Mouse (Mus musculus): ENCODE measurements at regions not wholly inside any gene's neighbourhood (a gene's known extent, or its start where the extent isn't known, plus 50 kb on each side); places are given as distances from the start of the nearest gene placed in this dataset.

DNA sequence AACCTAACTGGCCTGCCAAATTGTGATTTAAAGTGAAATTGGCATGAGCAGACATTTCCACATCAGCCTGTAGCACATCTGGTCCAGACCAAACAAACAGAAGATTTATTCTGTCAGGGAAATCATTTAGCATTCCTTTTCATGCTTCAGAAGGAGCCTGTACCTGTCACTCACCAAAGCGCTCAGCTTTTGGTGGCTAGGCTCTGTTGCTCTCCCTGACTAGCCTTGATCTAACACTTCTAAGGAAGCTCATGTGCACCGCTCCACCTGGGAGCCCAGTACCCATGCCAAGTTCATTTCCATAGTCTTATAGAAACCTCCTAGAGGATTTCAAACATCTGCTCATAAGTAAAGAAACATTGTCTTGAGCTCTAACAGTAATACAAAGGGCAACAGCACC is 253.8 kb upstream of the Tfap2d start:
- intact Hi-C loops (cut with DNase I) = no loop called here
- no peak for DNase-seq (ENCODE audit: extremely low spot score in 1 of 2, low spot score in 2 of 2)

DNA sequence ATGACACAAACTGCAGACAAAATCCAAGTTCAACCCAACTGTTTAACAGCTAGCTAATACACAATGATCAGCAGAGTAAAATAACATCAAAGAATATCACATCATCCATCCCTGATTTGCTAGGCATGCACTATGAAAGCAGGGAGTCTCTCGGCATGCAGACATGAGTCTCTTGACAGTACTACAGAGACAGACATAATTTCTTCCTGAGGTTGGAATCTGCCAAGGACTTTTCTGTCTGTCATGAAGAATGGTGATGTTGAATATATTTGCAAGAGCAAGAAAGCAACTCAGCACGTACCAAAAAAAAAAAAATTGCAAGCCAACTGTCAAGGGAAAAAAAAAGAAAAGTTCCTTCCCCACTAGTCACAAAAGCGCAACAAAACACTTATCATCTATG is 245.4 kb upstream of the Tfap2d start:
- DNase-seq (ENCODE audit: extremely low spot score in 1 of 2, low spot score in 2 of 2) = no peak
- intact Hi-C loops (cut with DNase I) = no loop called here

DNA sequence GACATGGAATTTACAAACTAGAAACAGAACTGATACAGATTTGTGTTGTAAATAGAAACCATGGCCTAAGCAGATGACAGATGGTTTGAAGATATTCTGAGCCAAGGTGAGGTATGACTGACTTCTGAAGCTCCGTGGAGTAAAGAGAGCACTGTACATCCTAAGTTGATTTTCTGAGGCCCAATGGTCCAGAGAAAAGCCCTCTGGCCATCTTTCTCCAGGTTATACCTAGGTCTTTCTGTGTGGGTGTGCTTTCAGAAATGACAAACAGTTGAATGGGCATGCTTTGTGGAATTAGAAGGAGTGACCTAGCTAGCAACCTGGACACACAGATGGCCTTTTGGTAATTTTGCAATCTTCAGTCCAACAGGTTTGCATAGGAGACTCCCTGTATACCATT is 199.6 kb upstream of the Tfap2d start:
- intact Hi-C loops (cut with DNase I) = no loop called here
- DNase-seq (ENCODE audit: extremely low spot score in 1 of 2, low spot score in 2 of 2) = no peak

DNA sequence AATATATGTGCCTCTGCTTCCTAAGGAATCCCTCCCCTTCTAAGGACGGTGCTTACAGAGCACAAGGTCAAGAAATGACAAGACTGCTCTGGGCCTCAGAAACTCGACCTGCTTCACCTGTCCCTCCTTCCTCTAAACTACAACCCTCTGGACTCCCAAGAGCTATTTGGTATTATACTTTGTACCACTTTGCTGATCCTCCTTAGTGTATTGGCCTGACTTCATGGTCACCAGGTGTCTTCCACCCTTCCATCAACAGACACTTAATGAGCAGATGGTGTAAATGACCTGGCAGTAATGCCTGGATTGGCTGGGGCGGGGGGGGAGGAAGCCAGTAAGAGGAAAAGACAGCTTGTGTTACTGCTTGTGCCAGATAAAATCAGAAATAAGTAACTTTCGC is 199.1 kb upstream of the Tfap2d start:
- intact Hi-C loops (cut with DNase I) = no loop called here
- DNase-seq (ENCODE audit: extremely low spot score in 1 of 2, low spot score in 2 of 2) = no peak

DNA sequence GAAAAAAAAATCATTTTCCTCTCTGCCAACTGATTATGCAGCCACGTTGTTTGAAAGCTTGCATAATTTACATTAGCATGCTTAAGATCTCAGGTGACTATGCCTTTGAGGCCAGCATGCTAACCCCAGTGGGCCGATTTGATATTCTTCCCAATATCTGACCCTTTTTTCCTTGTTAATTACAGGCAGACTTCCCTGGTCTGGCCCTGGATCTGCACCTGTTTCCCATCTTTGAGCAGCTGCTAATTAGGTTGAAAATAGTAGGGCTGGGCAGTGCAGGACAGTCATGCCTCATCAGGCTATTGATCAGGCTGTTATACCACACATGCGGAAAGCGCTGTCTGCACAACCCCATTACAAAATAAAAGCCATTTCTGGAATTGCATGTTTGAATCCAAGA is 191.2 kb upstream of the Tfap2d start:
- DNase-seq (ENCODE audit: extremely low spot score in 1 of 2, low spot score in 2 of 2) = no peak
- intact Hi-C loops (cut with DNase I) = no loop called here

DNA sequence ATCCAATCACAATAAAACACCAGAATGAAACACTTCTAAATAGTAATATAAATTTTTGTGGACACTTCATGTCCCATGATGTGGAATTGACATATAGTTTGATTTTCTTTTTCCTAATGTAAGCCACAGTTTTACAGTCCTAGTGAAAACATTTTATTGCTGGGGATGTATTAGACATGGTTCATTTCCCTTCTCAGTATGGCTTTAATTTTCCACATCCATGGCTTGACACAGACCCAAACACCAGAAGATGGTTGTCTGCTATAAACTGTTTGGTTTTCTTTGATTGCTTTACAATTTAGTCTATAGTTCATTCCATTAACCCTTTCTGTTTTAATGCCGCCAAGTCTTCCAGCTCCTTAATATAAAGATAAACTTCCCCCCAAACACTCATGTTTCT is 146.5 kb upstream of the Tfap2d start:
- DNase-seq (ENCODE audit: extremely low spot score in 1 of 2, low spot score in 2 of 2) = no peak
- intact Hi-C loops (cut with DNase I) = no loop called here

DNA sequence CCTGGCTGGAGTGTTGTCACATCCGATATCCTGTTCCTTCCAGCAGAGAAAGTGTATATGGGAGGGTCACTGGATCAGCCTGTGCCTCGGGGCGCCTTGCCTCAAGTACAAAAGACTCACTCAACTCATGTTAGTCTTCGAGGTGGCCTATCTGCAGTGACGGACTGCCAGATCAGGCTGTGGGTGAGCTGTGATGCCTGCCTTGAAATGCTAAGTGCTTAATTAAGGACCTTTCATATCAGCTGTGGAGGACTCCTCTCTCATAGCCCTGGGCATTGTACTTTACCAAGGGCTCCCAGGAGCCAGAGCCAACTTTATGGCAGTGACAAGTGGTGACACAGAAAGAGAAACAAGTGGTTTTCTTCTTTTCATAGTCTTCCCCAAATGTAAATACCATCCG is 145.8 kb upstream of the Tfap2d start:
- no peak for DNase-seq (ENCODE audit: extremely low spot score in 1 of 2, low spot score in 2 of 2)
- intact Hi-C loops (cut with DNase I) = no loop called here

DNA sequence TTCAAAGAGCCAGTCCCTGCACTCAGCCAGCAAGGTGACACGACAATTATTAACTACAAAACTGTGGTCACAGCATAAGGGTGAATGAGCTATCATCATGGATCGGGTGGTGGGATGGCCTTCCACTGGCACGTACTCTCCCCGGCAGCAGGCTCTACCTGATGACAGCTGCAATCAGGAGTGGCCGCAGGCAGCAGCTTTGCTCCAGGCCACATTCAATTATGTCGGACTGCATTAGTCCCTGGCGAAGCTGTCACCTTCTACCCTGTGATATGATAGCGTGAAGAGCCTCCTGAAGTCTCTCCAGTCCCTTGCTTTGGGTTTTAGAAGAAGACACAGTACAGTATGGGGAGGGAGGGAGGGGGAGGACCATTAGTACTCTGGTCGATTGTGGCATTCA is 141.4 kb upstream of the Tfap2d start:
- intact Hi-C loops (cut with DNase I) = no loop called here
- DNase-seq (ENCODE audit: extremely low spot score in 1 of 2, low spot score in 2 of 2) = no peak

DNA sequence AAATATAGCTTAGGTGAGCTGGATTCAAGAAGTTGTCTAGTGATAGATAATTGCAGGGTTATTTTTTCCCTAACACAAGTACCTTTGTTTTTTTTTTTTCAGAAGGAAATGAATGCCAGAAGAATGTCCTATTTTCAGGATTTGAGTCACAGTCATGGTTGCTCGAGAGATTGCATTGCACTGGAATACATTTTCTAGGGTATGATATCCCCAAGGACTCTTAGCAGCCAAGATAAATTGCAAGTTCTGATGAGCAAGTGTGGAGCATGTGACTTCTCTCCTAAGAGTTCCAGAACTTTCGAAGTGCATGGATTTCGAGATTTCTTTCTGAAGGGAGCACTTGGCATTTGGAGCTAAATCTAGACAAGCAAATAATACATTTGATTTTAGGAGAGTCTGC is 140.9 kb upstream of the Tfap2d start:
- intact Hi-C loops (cut with DNase I) = no loop called here
- no peak for DNase-seq (ENCODE audit: extremely low spot score in 1 of 2, low spot score in 2 of 2)

DNA sequence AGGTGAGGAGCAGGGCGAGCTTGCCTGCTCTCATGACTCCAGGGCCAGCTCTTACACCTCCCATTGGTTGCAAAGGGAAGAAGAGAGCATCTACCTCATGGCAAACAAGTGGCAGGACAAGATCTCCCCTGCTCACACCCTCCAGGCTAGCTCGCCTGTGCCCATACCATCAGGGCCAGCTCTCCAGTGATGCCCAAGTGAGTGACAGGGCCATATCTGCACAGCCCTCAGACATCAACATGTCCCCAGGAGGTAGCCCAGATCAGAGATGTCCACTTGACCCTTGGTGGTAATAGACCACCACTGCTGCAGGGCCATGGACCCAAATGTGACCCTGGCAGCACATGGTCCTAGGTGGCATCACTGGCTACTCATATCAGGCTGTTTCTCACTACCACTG is 133.9 kb upstream of the Tfap2d start:
- intact Hi-C loops (cut with DNase I) = no loop called here
- no peak for DNase-seq (ENCODE audit: extremely low spot score in 1 of 2, low spot score in 2 of 2)

DNA sequence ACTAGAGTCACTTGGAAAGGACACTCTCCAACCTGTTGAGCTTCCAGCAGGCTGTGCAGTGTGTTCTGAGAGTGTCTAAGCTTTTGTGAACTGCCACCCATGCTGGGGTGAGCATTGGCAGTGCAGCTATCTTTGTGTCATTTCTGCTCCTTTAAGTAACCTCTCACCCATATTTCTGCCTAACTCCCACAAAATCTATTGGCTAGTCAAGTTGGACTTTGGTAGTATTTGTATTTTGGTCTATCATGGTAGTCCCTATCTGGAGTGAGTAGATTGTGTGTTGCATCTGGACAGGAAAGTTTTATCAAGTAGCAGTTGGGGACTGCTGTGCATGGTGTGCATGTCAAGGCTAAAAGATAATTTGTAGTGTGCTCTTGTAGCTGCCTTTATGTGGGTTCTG is 132.6 kb upstream of the Tfap2d start:
- intact Hi-C loops (cut with DNase I) = no loop called here
- DNase-seq (ENCODE audit: extremely low spot score in 1 of 2, low spot score in 2 of 2) = no peak

DNA sequence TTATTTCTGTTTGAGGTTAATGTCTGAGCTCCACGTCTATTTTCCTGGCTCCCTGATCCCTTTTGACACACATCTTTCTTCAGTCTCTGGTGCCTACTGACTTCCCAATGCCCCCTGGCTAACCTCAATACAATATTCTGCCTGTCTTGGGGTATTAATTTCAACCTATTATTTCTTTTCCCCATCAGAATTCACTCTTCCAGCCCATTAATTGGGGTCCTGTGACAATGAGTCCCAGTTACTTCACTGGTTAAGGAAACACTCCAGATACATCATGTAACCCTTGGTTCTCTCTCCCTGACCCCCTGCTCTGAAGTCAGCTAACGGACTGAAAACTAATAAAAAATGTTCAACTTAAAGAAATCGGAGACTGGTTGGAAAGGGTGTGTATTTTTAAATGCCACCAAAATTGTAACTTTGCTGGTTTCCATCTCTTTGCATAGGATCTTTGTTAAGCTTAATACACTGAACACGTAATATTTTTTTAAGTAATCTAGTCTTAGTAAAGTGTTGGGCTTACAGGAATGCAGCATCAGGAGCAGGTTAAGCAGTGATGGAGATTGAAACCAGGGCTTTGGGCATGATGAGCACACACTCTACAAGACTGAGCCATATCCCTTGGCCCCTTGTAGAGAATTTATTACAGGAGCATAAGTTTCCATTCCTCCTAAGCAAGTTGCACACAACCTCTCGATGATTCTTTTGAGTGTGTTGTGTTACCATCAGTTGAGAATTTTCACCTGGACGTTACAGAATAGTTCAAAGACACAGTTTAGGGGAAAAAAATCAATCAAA is 128.8 kb upstream of the Tfap2d start:
- intact Hi-C loops (cut with DNase I) = no loop called here
- DNase-seq (ENCODE audit: extremely low spot score in 1 of 2, low spot score in 2 of 2) = no peak

DNA sequence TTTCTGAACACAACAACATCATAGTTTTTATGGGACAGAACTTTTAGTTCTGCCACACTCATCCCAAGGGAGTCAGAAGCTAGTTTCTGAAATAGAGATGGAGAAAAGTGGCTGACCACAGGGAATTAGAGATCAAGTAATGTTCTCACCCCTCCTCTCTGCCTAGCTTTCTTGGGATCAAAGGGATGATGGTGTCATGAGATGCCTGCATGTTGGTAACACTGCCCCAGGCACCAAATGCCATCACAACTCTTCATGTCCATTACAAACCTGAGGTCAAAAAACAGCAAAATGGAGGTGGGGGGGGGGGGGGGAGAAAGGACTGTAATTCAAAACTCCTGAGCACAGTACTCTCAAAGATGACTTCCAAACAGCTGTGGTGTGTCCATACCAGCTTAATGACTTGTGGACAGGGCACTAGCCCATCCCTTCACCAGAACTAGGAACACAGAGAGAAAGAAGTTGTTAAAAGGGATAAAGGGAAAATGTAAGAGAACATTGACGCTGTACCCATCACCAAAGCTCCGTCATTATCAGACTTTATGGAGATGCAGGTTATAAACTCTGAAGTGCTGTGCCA is 127.9 kb upstream of the Tfap2d start:
- DNase-seq (ENCODE audit: extremely low spot score in 1 of 2, low spot score in 2 of 2) = no peak
- intact Hi-C loops (cut with DNase I) = no loop called here

DNA sequence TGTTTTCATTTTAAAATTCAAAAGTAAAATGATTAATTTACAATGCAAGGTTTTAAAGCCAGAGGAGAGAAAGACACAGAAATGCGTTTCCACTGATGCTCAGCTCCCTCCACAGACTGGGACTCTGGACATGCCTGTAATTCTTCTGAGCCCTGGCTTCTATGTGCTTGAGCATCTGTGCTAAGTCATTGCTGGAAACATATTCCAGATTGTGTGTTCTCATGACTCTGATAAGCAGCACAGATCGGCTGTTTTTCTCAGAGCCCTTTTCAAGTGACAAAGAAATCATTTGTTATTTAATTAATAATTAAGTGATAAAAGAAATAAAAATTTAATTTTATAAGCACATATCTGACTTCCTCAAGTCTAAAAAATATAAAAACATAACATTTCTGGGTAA is 127.3 kb upstream of the Tfap2d start:
- intact Hi-C loops (cut with DNase I) = no loop called here

DNA sequence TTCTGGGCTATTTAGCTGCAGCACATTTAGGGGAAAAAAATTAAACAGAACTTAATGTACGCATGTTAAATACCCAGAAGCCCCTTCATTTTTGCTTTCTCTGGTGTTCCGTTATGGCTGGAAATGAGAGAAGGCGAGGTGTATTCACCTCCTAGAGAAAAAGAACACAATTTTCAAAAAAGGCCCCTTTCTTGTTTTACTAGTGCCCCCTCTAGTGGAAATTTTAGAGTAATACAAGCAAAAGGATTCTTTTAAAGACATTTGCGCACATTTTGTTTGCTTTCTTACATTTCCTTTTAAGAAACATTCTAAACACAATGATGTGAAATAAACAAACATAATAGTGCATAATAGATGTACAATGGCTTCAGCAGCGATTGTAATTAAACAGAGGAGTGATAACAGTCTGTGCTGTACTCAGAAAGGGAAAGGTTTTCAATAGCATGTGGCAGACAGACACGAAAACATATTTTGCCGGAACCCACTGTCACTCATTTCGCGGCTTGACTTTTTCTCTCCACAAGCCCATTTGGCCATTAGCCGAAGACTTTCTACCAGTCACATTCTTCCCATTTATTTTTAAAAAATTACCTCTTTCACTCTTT is 126.0 kb upstream of the Tfap2d start:
- DNase-seq (ENCODE audit: extremely low spot score in 1 of 2, low spot score in 2 of 2) = no peak
- intact Hi-C loops (cut with DNase I) = loop anchor here (2.0 kb wide), 1 partner anchor 616 kb away; no protein-coding TSS in a partner anchor

More for the DNA sequence above, 127.3 kb upstream of the Tfap2d start:
- no peak for DNase-seq (ENCODE audit: extremely low spot score in 1 of 2, low spot score in 2 of 2)

DNA sequence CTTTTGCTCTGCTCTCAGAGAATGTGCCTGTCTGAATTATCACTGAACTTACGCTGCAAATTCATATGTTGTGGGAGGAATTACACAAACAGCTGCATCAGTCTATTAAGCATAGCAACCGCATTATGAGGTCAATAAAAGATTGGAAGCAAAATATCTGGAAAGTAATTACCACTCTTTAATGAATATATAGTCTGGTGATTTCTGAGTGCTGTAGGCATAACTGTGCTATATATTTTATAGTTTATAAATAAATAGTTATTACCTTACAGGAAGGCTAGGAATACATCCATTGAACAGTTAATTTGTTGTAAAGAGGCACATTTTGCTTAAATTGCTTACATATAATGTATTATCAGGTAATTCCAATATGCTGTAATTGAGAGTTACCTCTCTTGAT is 123.7 kb upstream of the Tfap2d start:
- intact Hi-C loops (cut with DNase I) = no loop called here
- no peak for DNase-seq (ENCODE audit: extremely low spot score in 1 of 2, low spot score in 2 of 2)

DNA sequence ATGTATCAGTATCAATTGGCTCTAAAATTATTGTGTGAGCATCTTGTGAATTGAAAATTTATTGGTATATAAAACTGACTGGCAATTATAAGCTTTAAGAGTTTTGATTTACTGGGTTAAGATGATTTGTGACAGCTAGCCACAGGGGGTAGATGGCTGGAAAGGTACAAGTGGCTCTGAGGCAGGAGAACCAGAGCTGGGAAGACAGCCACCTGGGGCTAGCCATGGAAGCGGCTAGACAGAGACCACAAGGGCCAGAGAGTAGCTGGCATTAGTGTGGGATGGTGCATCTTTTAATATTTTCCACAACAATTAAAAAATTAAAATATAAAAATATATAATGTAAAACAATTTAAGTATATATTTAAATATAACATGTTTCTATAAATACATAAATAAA is 86.0 kb upstream of the Tfap2d start:
- intact Hi-C loops (cut with DNase I) = no loop called here
- no peak for DNase-seq (ENCODE audit: extremely low spot score in 1 of 2, low spot score in 2 of 2)

All from left cerebral cortex, postnatal 10 days (tissue).